Mouse (Mus musculus) heart, adult 2 months (tissue): ENCODE measurements around the gene Apbb1. TPM values are rescaled to one million over a fixed set of nuclear protein-coding genes. Genes with fewer than 3 reads are reported as not detected.

Experiments
- DNase-seq, 2 experiments: peaks; one replicate each; pipeline ENCODE4 v3.0.0; 2021
- H3K27ac ChIP-seq: fragments of 200-600 bp; 2 replicates; pipeline ENCODE4 v1.8.1; 2022
- H3K27me3 ChIP-seq: fragments of 200-500 bp; 2 replicates; pipeline ENCODE4 v1.6.1; 2012; ENCODE audit warnings: mild to moderate bottlenecking, low read length, inconsistent platforms, mixed read lengths; ENCODE audit not compliant: control insufficient read depth, insufficient read depth
- H3K36me3 ChIP-seq: fragments of 200-500 bp; 2 replicates; pipeline ENCODE4 v1.6.1; 2012; ENCODE audit warnings: low read length, inconsistent platforms; ENCODE audit not compliant: control insufficient read depth, insufficient read depth
- H3K4me1 ChIP-seq: fragments of 200-500 bp; 2 replicates; pipeline ENCODE4 v1.6.1; 2011; ENCODE audit warnings: low read length; ENCODE audit not compliant: control insufficient read depth, insufficient read depth
- H3K4me3 ChIP-seq: fragments of 200-600 bp; 2 replicates; pipeline ENCODE4 v1.8.1; 2022
- H3K79me2 ChIP-seq: fragments of 200-500 bp; replicated peaks from 2 replicates; pipeline ENCODE4 v1.6.1; 2012; ENCODE audit warnings: mild to moderate bottlenecking, inconsistent platforms, low read length, moderate library complexity, mixed read lengths; ENCODE audit not compliant: control insufficient read depth, insufficient read depth
- H3K9ac ChIP-seq: fragments of 200-500 bp; 2 replicates; pipeline ENCODE4 v1.6.1; 2012; ENCODE audit warnings: low read depth, mild to moderate bottlenecking, control low read depth, inconsistent platforms, low read length, mixed read lengths
- CTCF ChIP-seq: fragments of 200-600 bp; IDR thresholded peaks from 2 replicates; pipeline ENCODE4 v1.8.1; 2022; ENCODE audit warnings: antibody characterized with exemption, mild to moderate bottlenecking, moderate library complexity
- EP300 ChIP-seq: fragments of 200-500 bp; IDR thresholded peaks from 2 replicates; pipeline ENCODE4 v1.6.1; 2011; ENCODE audit warnings: low read depth, low read length, control low read depth; ENCODE audit not compliant: insufficient read depth
- POLR2A ChIP-seq: fragments of 200-500 bp; IDR thresholded peaks from 2 replicates; pipeline ENCODE4 v1.6.1; 2011; ENCODE audit warnings: mild to moderate bottlenecking, low read depth, low read length, control low read depth; ENCODE audit not compliant: insufficient read depth
- WGBS: fragments of 180-500 bp; shearing (Covaris S2); methylation state at CpG from one replicate; pipeline ENCODE4 v1.1.7; 2018; 5-methylcytosine and 5-hydroxymethylcytosine counted together
- intact Hi-C: fragments of 180-260 bp; cut with DNase I; formaldehyde crosslinking; loops from one replicate; pipeline ENCODE4 v1.15.1; 2025
- polyA plus RNA-seq: library from polyadenylated mRNA; depleted of rRNA; stranded (reverse); fragments of >200 nt; gene quantifications from 2 replicates; pipeline ENCODE4 v1.2.3, GENCODE M21; 2012
- total RNA-seq, 2 experiments: library from RNA; stranded (reverse); gene quantifications; 2 replicates each; pipeline ENCODE4 v1.2.3; 2021

Apbb1 gene
- total and polyA plus RNA-seq, 3 experiments = 123 to 259 (median 147) TPM

DNA sequence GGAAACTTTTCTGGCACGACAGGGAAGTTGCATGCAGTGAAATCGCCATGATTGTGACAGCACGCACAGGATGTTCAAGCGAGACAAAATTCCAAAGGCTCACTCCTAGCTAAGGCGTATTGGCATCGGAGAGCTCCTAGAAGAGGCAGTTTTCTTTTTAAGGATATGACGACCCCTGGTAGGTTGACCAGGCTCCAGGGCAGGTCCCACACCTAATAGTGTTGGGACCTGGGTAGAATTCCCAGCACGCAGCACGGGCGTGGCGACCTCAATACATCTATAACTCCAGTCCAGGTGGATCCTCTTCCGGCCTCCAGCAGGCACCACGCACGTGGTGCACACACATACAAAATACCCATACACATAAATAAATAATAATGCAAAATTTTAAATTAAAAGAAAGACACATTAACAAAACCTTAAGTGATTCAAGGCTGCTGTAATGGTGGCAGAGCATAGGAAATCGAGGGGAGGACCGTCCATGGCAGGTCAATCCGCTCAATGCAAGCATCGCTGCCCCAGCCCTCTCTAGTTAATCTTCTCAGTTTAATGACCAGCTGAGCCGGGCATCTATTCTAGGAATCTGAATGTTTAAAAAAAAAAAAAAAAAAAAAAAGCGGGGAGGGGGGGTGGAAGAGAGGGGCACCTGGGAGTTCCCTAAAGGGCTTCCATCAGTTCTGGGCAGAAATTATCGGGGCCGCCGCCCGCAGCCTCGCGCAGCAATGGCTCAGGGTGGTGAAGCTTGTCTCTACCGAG, 27.8 kb downstream of the Apbb1 start:
- TF ChIP-seq CTCF (no peak), EP300 (0 out of 2 replicates have a peak, but pooled peaks have one; percentile 6)
- H3K9ac ChIP-seq = peak overlapping the region; percentile 75
- 35% methylated on average over 27 of the region's 27 CpGs for WGBS
- no peaks in the 10 kb centered on the region for H3K79me2 ChIP-seq
- no peaks in the 10 kb centered on the region for H3K27me3 ChIP-seq
- no peaks in the 10 kb centered on the region for H3K36me3 ChIP-seq
- H3K4me1 ChIP-seq = peaks cover 4% of the 10 kb centered on the region
- intact Hi-C loops = loop anchor here (2.0 to 10.0 kb wide), 5 partner anchors 27 to 259 kb away; partner anchors contain the start of genes Apbb1, Arfip2, Gm45799 and Ilk
- DNase-seq = no peak
- H3K4me3 ChIP-seq = peak overlapping the region; percentile 82
- peak overlapping the region; percentile 77 for H3K27ac ChIP-seq

DNA sequence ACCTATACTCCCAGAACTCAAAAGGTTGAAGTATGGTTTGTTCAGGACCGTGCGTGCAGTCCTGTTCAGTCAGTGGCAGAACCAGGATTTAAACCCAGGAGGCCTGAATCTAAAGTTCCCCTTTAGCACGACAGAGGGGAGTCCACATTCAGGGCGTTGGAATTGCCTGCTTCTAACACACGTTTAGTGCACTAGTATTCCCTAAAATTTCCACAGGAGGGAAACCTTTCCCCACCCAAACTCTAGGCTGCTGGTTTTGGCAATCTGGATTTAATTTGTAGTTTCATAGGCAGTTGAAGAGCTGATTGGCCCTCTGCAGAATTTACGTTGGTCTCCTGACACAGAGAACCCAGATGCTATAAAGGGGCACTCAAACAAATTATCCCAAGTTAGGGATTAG, 32.4 kb downstream of the Apbb1 start:
- Histone ChIP-seq H3K4me3 (no peak overlapping the region), H3K79me2 (no peaks in the 10 kb centered on the region), H3K4me1 (no peaks in the 10 kb centered on the region), H3K9ac (no peak overlapping the region), H3K36me3 (no peaks in the 10 kb centered on the region), H3K27ac (no peak overlapping the region), H3K27me3 (no peaks in the 10 kb centered on the region)
- 41% methylated on average over 6 of the region's 6 CpGs for WGBS
- intact Hi-C loops = loop anchor here (1.0 kb wide), 1 partner anchor 54 kb away; no protein-coding TSS in a partner anchor
- TF ChIP-seq EP300 (no peak), CTCF (peak; percentile 68), POLR2A (no peak)
- no peak for DNase-seq

DNA sequence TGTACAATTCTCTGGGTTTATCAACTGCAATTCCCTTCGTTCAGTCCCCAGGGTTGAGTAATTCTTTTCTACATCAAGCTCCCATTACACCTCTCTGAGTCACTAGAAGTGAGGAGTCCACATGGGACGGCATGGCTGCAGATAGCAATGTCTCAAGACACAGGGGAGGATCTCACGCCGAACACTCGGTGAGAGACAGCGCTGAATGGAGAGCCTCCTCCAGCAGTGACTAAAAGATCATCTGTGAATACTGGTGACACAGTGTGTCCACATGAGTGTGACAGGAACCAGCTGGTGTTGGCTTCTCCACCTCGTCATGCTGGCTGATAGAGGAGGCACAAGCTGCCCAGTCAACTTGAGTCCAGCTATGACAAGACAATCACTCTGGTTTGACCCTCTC, 33.5 kb downstream of the Apbb1 start:
- 61% methylated on average over 7 of the region's 7 CpGs for WGBS
- DNase-seq = no peak
- Histone ChIP-seq H3K36me3 (no peaks in the 10 kb centered on the region), H3K4me1 (no peaks in the 10 kb centered on the region), H3K9ac (no peak overlapping the region), H3K4me3 (no peak overlapping the region), H3K27me3 (no peaks in the 10 kb centered on the region), H3K79me2 (no peaks in the 10 kb centered on the region), H3K27ac (no peak overlapping the region)
- TF ChIP-seq CTCF = no peak
- no peak for TF ChIP-seq EP300
- TF ChIP-seq POLR2A = no peak
- intact Hi-C loops = no loop called here

DNA sequence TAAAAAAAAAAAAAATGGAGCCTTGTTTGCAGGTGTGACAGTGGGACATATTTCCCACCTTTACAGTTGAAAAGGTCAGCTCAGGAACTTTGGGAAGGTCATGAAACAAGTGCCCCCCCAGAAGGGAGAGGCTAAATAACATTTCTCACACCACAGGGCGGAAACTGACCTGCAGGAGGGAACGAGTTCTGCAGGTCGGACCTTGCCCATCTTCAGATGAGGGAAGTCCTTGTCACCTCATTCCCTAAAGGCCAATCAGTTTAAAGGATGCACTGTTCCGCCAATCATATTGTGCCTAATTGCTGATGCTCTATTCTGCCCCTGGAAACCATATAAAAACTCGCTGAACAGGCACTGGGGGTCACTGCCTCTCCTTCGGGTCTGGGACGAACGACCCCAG, 35.5 kb downstream of the Apbb1 start:
- TF ChIP-seq POLR2A = no peak
- Histone ChIP-seq H3K27ac (no peak overlapping the region), H3K4me3 (no peak overlapping the region), H3K79me2 (no peaks in the 10 kb centered on the region), H3K27me3 (no peaks in the 10 kb centered on the region), H3K4me1 (no peaks in the 10 kb centered on the region), H3K36me3 (no peaks in the 10 kb centered on the region), H3K9ac (no peak overlapping the region)
- 77% methylated on average over 8 of the region's 8 CpGs for WGBS
- intact Hi-C loops = no loop called here
- DNase-seq = no peak

DNA sequence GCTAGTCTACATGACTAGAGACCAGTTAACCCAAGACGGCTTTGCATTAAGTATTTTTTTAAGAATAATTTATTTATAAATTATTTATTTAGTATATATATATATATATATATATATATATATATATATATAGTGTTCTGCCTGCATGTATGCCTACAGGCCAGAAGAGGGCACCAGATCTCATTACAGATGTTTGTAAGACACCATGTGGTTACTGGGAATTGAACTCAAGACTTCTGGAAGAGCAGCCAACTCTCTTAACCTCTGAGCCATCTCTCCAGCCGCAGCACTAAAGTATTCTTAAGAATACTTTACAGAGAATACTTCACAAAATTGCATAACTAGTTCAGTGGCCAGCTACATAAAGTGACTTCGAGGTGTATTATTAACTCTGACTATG, 47.3 kb downstream of the Apbb1 start:
- no peaks in the 10 kb centered on the region for H3K4me1 ChIP-seq
- WGBS = 79% methylated on average over 3 of the region's 3 CpGs
- no peaks in the 10 kb centered on the region for H3K79me2 ChIP-seq
- TF ChIP-seq CTCF = peak; percentile 65
- TF ChIP-seq EP300 = no peak
- TF ChIP-seq POLR2A = no peak
- intact Hi-C loops = no loop called here
- H3K9ac ChIP-seq = no peak overlapping the region
- no peaks in the 10 kb centered on the region for H3K27me3 ChIP-seq
- no peaks in the 10 kb centered on the region for H3K36me3 ChIP-seq
- DNase-seq = no peak
- H3K27ac ChIP-seq = no peak overlapping the region
- no peak overlapping the region for H3K4me3 ChIP-seq

DNA sequence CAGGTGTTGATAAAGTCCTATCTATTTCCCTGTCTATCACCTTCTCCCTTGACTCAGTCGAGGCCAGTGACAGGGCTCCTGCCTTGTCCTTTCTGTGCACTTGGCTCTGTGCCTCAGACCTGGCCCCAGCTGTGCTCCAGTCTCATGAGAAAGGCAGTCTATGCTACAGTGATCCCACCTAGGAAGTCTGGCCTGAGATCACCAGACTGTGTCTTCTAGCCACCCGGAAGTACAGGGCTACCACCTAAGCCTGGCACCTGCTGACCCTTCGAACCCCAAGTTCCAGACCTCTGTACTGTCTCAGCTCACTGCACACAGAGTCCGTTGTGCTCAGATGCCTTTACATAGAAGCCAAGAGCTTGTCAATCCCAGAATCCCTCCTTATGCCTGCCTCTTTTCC, 53.4 kb downstream of the Apbb1 start:
- Histone ChIP-seq H3K9ac (no peak overlapping the region), H3K4me3 (no peak overlapping the region), H3K36me3 (no peaks in the 10 kb centered on the region), H3K79me2 (no peaks in the 10 kb centered on the region), H3K4me1 (no peaks in the 10 kb centered on the region), H3K27me3 (no peaks in the 10 kb centered on the region), H3K27ac (no peak overlapping the region)
- intact Hi-C loops = no loop called here
- 66% methylated on average over 4 of the region's 4 CpGs for WGBS
- TF ChIP-seq CTCF (no peak), EP300 (no peak), POLR2A (no peak)
- DNase-seq = no peak
